Mouse (Mus musculus) megakaryocyte, embryonic 14.5 days (primary cell): ENCODE data around the gene Laptm4a.

Experiments used
- FLI1 ChIP-seq: IDR thresholded peaks from 2 replicates; pipeline ENCODE4 v1.6.1; 2012; ENCODE audit warnings: low read length, inconsistent platforms, mixed read lengths
- GATA1 ChIP-seq: IDR thresholded peaks from 3 replicates; pipeline ENCODE4 v1.6.1; 2012; ENCODE audit warnings: mixed read lengths, low read length, inconsistent platforms, borderline replicate concordance

GRCm38 (mm10) chr12:8927652-8928051 is 6.2 kb downstream of the Laptm4a start:
- TF ChIP-seq GATA1 = no peak
- TF ChIP-seq FLI1 = no peak
